Mouse (Mus musculus): ENCODE measurements at regions not wholly inside any gene's neighbourhood (a gene's known extent, or its start where the extent isn't known, plus 50 kb on each side); places are given as distances from the start of the nearest gene placed in this dataset.

- TF ChIP-seq CTCF (IDR thresholded peaks at IDR 0.05; ENCODE audit: extremely low read depth, insufficient read depth, low read length) (no peak), POLR2A (IDR thresholded peaks at IDR 0.05; ENCODE audit: extremely low read depth, insufficient read depth, low read length) (no peak)
These were observed 510.1 kb downstream of the Gpam start for GRCm38 (mm10) chr19:54616924-54617323.
